Mouse (Mus musculus): ENCODE measurements around the gene Gm21789. TPM values are rescaled to one million over a fixed set of nuclear protein-coding genes. Genes with fewer than 3 reads are reported as not detected.

Gm21789 gene
- polyA plus RNA-seq (2014; fragmentation: Illumina TruSeq; extraction: RNeasy Lipid Tissue Mini Kit (QIAGEN cat#74804); ENCODE audit: low read depth, low replicate concordance) = 1.1 TPM

GRCm38 (mm10) chrX:32941468-32941867, at the start of gene Gm21789:
Gene Gm21789, plus strand, starts transcription at chrX:32941768.

GRCm38 (mm10) chrX:32894325-32894724, 47.2 kb upstream of the Gm21789 start, which contains the start of gene Btbd35f30:
Gene Btbd35f30, plus strand, starts transcription at chrX:32894625.

GRCm38 (mm10) chrX:32973597-32973996, 32.0 kb downstream of the Gm21789 start, which contains the start of gene Btbd35f5:
Gene Btbd35f5, plus strand, starts transcription at chrX:32973897.

Other genes starting within 250 kb of the Gm21789 start
- 9.9 TPM for gene Btbd35f21, start 215.7 kb upstream of the Gm21789 start, polyA plus RNA-seq (2014; fragmentation: Illumina TruSeq; extraction: RNeasy Lipid Tissue Mini Kit (QIAGEN cat#74804); ENCODE audit: low read depth, low replicate concordance)
- 3.6 TPM for gene Btbd35f30, start 47.1 kb upstream of the Gm21789 start, polyA plus RNA-seq (2014; fragmentation: Illumina TruSeq; extraction: RNeasy Lipid Tissue Mini Kit (QIAGEN cat#74804); ENCODE audit: low read depth, low replicate concordance)
- gene Btbd35f5, start 32.1 kb downstream of the Gm21789 start, polyA plus RNA-seq (2014; fragmentation: Illumina TruSeq; extraction: RNeasy Lipid Tissue Mini Kit (QIAGEN cat#74804); ENCODE audit: low read depth, low replicate concordance) = 6.3 TPM

Measured in testis, adult 10 weeks (tissue).